Mouse (Mus musculus) ES-E14 (cell line): Measurements from ENCODE around the gene Kdr.

Experiments used
- CHD2 ChIP-seq: IDR thresholded peaks from 2 replicates; pipeline ENCODE4 v1.6.1; 2014; ENCODE audit warnings: mild to moderate bottlenecking, low read depth, low read length, inconsistent platforms
- ZNF384 ChIP-seq: IDR thresholded peaks from 2 replicates; pipeline ENCODE4 v1.6.1; 2012; ENCODE audit warnings: low read depth, low read length, inconsistent platforms

GRCm38 (mm10) chr5:75969887-75970286 lies 8.4 kb downstream of the Kdr start:
- TF ChIP-seq CHD2 (no peak), ZNF384 (no peak)
